Mouse (Mus musculus) heart, adult 2 months (tissue): ENCODE results near the gene Nudt19.

ENCODE experiments used
- CTCF ChIP-seq: fragments of 200-600 bp; IDR thresholded peaks from 2 replicates; pipeline ENCODE4 v1.8.1; 2022; ENCODE audit warnings: antibody characterized with exemption, mild to moderate bottlenecking, moderate library complexity
- POLR2A ChIP-seq: fragments of 200-500 bp; IDR thresholded peaks from 2 replicates; pipeline ENCODE4 v1.6.1; 2011; ENCODE audit warnings: mild to moderate bottlenecking, low read depth, low read length, control low read depth; ENCODE audit not compliant: insufficient read depth

DNA sequence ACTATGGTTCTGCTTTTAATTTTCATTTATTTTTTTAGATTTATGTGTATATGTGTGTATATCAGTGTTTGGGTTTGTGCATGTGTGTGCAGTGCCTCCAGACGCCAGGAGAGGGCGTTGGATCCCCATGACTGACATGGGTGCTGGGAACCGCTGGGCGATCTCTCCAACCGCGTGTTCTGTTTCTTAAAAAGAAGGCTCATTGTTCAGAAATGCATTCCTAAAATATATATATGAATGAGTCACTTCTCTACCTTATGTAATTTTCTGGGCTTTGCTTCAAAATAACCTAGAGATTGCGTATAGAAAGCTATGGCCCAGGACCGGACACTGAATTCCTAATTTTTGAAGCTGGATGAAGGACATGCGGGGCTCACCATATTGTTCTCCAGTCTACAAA, 43.4 kb upstream of the Nudt19 start:
- TF ChIP-seq POLR2A (no peak), CTCF (no peak)
